Mouse (Mus musculus): Measurements from ENCODE around the gene Psen2. TPM values are rescaled to one million over a fixed set of nuclear protein-coding genes. Genes with fewer than 3 reads are reported as not detected.

Gene Psen2
- polyA plus RNA-seq, 1 experiment from 2014 or later, result 5.2 TPM

DNA sequence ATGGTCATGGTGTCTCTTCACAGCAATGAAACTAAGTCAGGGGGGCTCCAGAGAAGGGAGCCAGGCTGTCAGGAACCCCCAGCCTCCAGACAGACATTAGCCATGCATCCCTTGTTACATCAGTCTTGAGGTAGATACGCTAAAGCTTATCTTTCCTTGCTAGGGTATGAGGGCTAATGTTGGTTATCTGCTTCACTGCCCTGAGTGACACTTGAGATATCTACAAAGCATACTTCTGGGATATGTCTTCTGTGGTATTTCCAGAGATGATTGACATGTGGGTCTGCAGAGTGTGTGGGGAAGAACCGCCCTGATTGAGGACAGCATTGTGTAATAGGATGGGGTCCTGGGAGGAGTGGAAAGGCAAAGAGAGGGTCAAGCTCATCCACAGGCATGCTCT, 3.5 kb downstream of the Psen2 start:
- Histone ChIP-seq H3K9me3 (replicated peaks; ENCODE audit: control insufficient read depth, low read length) (no peaks in the 10 kb centered on the region), H3K27me3 (ENCODE audit: control insufficient read depth, insufficient read depth, low read length) (peaks cover 4% of the 10 kb centered on the region; the same call in 1 of the 2 replicates), H3K4me2 (ENCODE audit: low read depth, low read length) (no peak overlapping the region), H3K4me3 (ENCODE audit: low read depth, low read length) (no peak overlapping the region), H3K36me3 (replicated peaks; ENCODE audit: control insufficient read depth, insufficient read depth, low read depth, low read length) (no peaks in the 10 kb centered on the region), H3K27ac (replicated peaks; ENCODE audit: low read depth, low read length) (no peak overlapping the region), H3K9ac (replicated peaks; ENCODE audit: low read length) (no peak overlapping the region), H3K4me1 (ENCODE audit: control insufficient read depth, insufficient read depth, low read length) (no peaks in the 10 kb centered on the region; the same call in 1 of the 2 replicates)
- 90% methylated on average over 2 of the region's 2 CpGs for WGBS
- no peak for DNase-seq (ENCODE audit: low spot score)
- ATAC-seq (replicated peaks; ENCODE audit: insufficient number of reproducible peaks, low FRiP score, low TSS enrichment, low read depth), result no peak

DNA sequence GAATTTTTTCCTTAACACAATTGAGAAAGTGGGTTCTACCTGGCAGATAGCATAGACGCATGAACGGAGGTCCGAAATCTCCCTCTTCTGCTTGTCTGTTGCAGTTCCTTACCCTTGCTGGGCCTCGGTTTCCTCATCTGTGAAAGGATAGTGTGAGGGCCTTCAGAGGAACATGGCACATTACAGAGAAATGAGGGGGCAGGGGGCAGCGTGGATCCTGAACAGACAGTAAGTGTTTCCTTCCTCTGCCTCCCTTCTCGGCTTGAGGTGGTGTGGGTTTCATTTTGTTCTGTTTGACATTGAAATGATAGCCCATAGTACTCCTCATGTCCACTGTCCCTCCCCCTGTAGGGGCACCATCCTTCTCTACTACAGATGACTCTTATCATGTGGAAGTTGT, 5.8 kb downstream of the Psen2 start:
- Histone ChIP-seq H3K4me2 (ENCODE audit: low read depth, low read length) (no peak overlapping the region), H3K27ac (replicated peaks; ENCODE audit: low read depth, low read length) (no peak overlapping the region), H3K9ac (replicated peaks; ENCODE audit: low read length) (no peak overlapping the region), H3K4me3 (ENCODE audit: low read depth, low read length) (no peak overlapping the region), H3K4me1 (ENCODE audit: control insufficient read depth, insufficient read depth, low read length) (no peaks in the 10 kb centered on the region; the same call in 1 of the 2 replicates), H3K27me3 (ENCODE audit: control insufficient read depth, insufficient read depth, low read length) (peaks cover 7% of the 10 kb centered on the region; the same call in 1 of the 2 replicates), H3K9me3 (replicated peaks; ENCODE audit: control insufficient read depth, low read length) (no peaks in the 10 kb centered on the region), H3K36me3 (replicated peaks; ENCODE audit: control insufficient read depth, insufficient read depth, low read depth, low read length) (no peaks in the 10 kb centered on the region)
- WGBS, result 89% methylated on average over 6 of the region's 6 CpGs
- no peak for DNase-seq (ENCODE audit: low spot score)
- no peak for ATAC-seq (replicated peaks; ENCODE audit: insufficient number of reproducible peaks, low FRiP score, low TSS enrichment, low read depth)

DNA sequence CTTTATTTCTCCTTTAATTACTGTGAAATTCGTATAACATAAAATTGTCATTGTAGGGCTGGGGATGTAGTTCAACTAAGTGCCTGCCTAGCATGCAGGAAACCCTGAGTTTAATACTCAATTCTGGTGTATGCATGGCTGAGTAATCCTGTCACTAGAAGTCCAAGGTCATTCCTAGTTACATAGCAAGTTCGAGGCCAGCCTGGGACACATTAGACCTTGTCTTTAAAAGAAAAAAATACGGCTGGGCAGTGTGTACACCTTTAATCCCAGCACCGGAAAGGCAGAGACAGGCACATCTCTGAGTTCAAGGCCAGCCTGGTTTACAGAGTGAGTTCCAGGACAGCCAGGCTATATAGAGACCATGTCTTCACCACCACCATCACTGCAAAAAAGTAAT, 6.4 kb downstream of the Psen2 start:
- Histone ChIP-seq H3K27ac (replicated peaks; ENCODE audit: low read depth, low read length) (no peak overlapping the region), H3K4me2 (ENCODE audit: low read depth, low read length) (peak overlapping the region; percentile 100; the same call in 1 of the 2 replicates), H3K4me3 (ENCODE audit: low read depth, low read length) (peak overlapping the region; percentile 77), H3K36me3 (replicated peaks; ENCODE audit: control insufficient read depth, insufficient read depth, low read depth, low read length) (no peaks in the 10 kb centered on the region), H3K27me3 (ENCODE audit: control insufficient read depth, insufficient read depth, low read length) (peaks cover 7% of the 10 kb centered on the region; the same call in 1 of the 2 replicates), H3K4me1 (ENCODE audit: control insufficient read depth, insufficient read depth, low read length) (no peaks in the 10 kb centered on the region; the same call in 1 of the 2 replicates), H3K9ac (replicated peaks; ENCODE audit: low read length) (no peak overlapping the region), H3K9me3 (replicated peaks; ENCODE audit: control insufficient read depth, low read length) (no peaks in the 10 kb centered on the region)
- WGBS, result 63% methylated on average over 4 of the region's 4 CpGs
- no peak for DNase-seq (ENCODE audit: low spot score)
- no peak for ATAC-seq (replicated peaks; ENCODE audit: insufficient number of reproducible peaks, low FRiP score, low TSS enrichment, low read depth)

DNA sequence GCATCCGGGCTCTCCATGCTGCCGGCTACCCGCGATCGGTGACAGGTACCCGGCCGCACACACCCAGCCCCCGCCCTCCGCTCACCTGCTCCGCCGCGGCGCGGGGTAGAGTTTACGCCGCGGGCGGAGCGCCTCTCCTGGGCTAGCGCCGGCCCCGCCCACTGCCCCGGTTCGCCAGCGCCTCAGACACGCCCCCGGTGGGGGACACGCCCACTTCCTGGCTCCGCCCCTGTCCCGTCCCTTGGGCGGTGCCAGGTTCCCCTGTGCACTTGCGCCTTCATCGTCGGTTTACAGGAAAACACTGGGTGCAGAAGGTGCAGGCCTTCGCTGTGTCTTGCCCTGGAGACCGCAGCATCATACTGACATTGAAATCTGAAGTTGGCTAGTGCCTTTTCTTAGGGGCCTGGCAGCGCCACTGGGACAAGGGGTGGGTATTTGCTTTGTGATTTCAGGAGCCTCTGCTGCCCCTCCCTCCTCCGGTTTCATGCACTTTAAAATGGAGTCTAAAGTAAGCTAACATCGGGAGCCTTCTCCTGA, 7.0 kb downstream of the Psen2 start:
- Histone ChIP-seq H3K27ac (replicated peaks; ENCODE audit: low read depth, low read length) (peak overlapping the region; percentile 41; the same call in 1 of the 2 replicates), H3K4me3 (ENCODE audit: low read depth, low read length) (peak overlapping the region; percentile 77), H3K27me3 (ENCODE audit: control insufficient read depth, insufficient read depth, low read length) (peaks cover 7% of the 10 kb centered on the region; the same call in 1 of the 2 replicates), H3K36me3 (replicated peaks; ENCODE audit: control insufficient read depth, insufficient read depth, low read depth, low read length) (no peaks in the 10 kb centered on the region), H3K9me3 (replicated peaks; ENCODE audit: control insufficient read depth, low read length) (no peaks in the 10 kb centered on the region), H3K4me2 (ENCODE audit: low read depth, low read length) (peak overlapping the region; percentile 100), H3K9ac (replicated peaks; ENCODE audit: low read length) (peak overlapping the region; percentile 81), H3K4me1 (ENCODE audit: control insufficient read depth, insufficient read depth, low read length) (no peaks in the 10 kb centered on the region; the same call in 1 of the 2 replicates)
- DNase-seq (ENCODE audit: low spot score) (peak; percentile 96), ATAC-seq (replicated peaks; ENCODE audit: insufficient number of reproducible peaks, low FRiP score, low TSS enrichment, low read depth) (peak; percentile 82)
- under 1% methylated on average over 32 of the region's 39 CpGs for WGBS

DNA sequence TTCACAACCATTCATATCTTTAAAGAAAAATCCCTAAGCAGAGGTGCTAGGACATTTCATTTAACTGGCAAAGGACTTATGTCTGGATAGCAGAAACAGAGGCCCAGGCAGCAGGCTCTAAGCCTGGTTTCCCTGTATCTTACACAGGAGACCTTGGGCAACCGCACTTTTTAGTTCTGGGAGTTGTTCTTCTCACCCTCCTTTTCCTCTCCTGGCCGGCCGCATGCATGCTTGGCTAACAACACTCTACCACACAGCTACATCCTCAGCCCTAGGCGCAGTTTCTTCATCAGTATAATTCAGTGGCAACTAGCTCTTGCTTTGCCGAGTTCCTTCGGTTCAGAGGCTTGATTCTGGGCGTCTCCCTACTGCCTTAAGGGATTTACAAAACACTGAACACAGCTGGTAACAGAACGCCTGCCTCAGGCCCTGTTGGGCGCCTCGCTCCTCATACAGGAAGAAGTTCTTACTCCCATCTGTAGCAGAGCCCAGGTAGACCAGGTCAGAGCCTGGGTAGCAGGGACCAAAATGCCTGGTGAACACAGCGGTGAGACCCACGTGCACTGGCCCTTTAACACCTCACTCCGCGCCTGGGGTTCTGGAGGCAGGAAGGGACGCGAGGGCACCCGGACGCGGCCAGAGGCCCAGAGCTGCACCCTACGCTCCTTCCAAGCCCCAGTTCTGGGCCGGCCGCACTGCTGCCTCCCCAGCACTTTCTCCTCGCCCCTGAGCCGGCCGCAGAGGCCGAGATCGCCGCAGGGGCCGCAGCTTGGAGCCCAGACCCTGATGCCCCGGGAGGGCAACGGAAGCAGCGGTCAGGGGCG, 7.7 kb downstream of the Psen2 start:
- Histone ChIP-seq H3K9ac (replicated peaks; ENCODE audit: low read length) (peak overlapping the region; percentile 81), H3K36me3 (replicated peaks; ENCODE audit: control insufficient read depth, insufficient read depth, low read depth, low read length) (no peaks in the 10 kb centered on the region), H3K27me3 (ENCODE audit: control insufficient read depth, insufficient read depth, low read length) (peaks cover 7% of the 10 kb centered on the region; the same call in 1 of the 2 replicates), H3K4me2 (ENCODE audit: low read depth, low read length) (peak overlapping the region; percentile 100), H3K27ac (replicated peaks; ENCODE audit: low read depth, low read length) (no peak overlapping the region), H3K4me1 (ENCODE audit: control insufficient read depth, insufficient read depth, low read length) (no peaks in the 10 kb centered on the region; the same call in 1 of the 2 replicates), H3K9me3 (replicated peaks; ENCODE audit: control insufficient read depth, low read length) (no peaks in the 10 kb centered on the region), H3K4me3 (ENCODE audit: low read depth, low read length) (peak overlapping the region; percentile 77)
- ATAC-seq (replicated peaks; ENCODE audit: insufficient number of reproducible peaks, low FRiP score, low TSS enrichment, low read depth) (peak; percentile 64), DNase-seq (ENCODE audit: low spot score) (peak; percentile 33)
- 2% methylated on average over 29 of the region's 33 CpGs for WGBS

DNA sequence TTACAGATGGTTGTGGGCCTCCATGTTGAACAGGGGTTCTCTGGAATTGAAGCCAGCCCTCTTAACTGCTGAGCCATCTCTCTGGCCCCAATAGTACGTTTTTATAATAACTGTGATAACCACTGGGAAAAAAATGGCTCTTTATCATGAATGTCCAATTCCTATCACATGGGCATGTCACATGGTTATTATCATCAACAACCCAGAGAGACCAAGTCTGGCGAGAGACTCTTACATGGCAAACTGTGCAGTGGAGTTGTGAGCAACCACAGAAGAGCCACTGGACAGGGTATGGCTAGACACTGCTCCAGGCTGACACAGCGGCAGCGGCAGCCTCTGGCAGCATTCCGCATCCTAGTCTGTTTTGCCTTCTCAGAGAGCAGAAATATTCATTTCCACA, 8.9 kb downstream of the Psen2 start:
- H3K4me3 ChIP-seq (ENCODE audit: low read depth, low read length), result no peak overlapping the region
- no peak overlapping the region for H3K9ac ChIP-seq (replicated peaks; ENCODE audit: low read length)
- DNase-seq (ENCODE audit: low spot score) (no peak), ATAC-seq (replicated peaks; ENCODE audit: insufficient number of reproducible peaks, low FRiP score, low TSS enrichment, low read depth) (no peak)
- peaks cover 7% of the 10 kb centered on the region; the same call in 1 of the 2 replicates for H3K27me3 ChIP-seq (ENCODE audit: control insufficient read depth, insufficient read depth, low read length)
- 83% methylated on average over 5 of the region's 5 CpGs for WGBS
- H3K36me3 ChIP-seq (replicated peaks; ENCODE audit: control insufficient read depth, insufficient read depth, low read depth, low read length), result no peaks in the 10 kb centered on the region
- H3K27ac ChIP-seq (replicated peaks; ENCODE audit: low read depth, low read length), result no peak overlapping the region
- H3K9me3 ChIP-seq (replicated peaks; ENCODE audit: control insufficient read depth, low read length), result no peaks in the 10 kb centered on the region
- H3K4me2 ChIP-seq (ENCODE audit: low read depth, low read length), result no peak overlapping the region
- H3K4me1 ChIP-seq (ENCODE audit: control insufficient read depth, insufficient read depth, low read length), result no peaks in the 10 kb centered on the region; the same call in 1 of the 2 replicates

DNA sequence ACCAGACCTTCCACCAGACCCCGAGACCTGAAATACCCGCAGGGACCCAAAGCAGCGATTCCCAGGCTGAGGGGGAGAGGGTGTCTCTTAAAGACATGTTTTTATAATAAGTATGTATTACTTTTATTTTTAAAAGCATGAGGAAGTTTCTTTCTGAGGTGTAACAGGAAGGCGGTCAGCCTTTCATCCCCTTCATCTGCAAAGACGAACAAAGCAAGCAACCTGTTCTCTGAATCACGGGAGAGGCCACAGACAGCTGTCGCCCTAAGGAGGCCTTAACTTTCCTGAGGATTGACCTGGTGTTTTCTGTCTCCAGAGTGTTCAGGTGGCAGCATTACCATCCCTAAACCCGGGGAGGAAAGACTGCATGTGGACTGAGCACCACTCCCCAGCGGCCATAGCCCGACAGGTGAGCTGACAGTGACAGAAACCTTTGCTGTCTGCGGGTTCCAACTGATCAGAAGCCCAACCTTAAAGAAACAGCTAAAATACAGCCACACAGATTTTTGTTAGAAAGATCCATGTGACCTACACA, 10.5 kb downstream of the Psen2 start:
- Histone ChIP-seq H3K36me3 (replicated peaks; ENCODE audit: control insufficient read depth, insufficient read depth, low read depth, low read length) (no peaks in the 10 kb centered on the region), H3K9ac (replicated peaks; ENCODE audit: low read length) (no peak overlapping the region), H3K27ac (replicated peaks; ENCODE audit: low read depth, low read length) (no peak overlapping the region), H3K27me3 (ENCODE audit: control insufficient read depth, insufficient read depth, low read length) (peaks cover 7% of the 10 kb centered on the region; the same call in 1 of the 2 replicates), H3K4me3 (ENCODE audit: low read depth, low read length) (no peak overlapping the region), H3K4me2 (ENCODE audit: low read depth, low read length) (no peak overlapping the region), H3K4me1 (ENCODE audit: control insufficient read depth, insufficient read depth, low read length) (no peaks in the 10 kb centered on the region; the same call in 1 of the 2 replicates), H3K9me3 (replicated peaks; ENCODE audit: control insufficient read depth, low read length) (no peaks in the 10 kb centered on the region)
- 84% methylated on average over 11 of the region's 11 CpGs for WGBS
- ATAC-seq (replicated peaks; ENCODE audit: insufficient number of reproducible peaks, low FRiP score, low TSS enrichment, low read depth) (no peak), DNase-seq (ENCODE audit: low spot score) (no peak)

Data from embryonic facial prominence, embryonic 11.5 days (tissue).